Mouse (Mus musculus) bone marrow macrophage, adult 2 months (primary cell): ENCODE measurements at regions not wholly inside any gene's neighbourhood (a gene's known extent, or its start where the extent isn't known, plus 50 kb on each side); places are given as distances from the start of the nearest gene placed in this dataset.

Experiments used
- CTCF ChIP-seq: IDR thresholded peaks from 2 replicates; pipeline ENCODE4 v1.5.1; 2012; ENCODE audit warnings: low read depth, mild to moderate bottlenecking, low read length, moderate library complexity
- POLR2A ChIP-seq: IDR thresholded peaks from 2 replicates; pipeline ENCODE4 v1.6.1; 2012; ENCODE audit warnings: mild to moderate bottlenecking, low read depth, low read length, borderline replicate concordance

GRCm38 (mm10) chr11:45454234-45454633 lies 397.6 kb upstream of the Clint1 start:
- no peak for TF ChIP-seq CTCF
- TF ChIP-seq POLR2A: no peak
